Mouse (Mus musculus): ENCODE measurements around the gene Stox2. TPM values are rescaled to one million over a fixed set of nuclear protein-coding genes. Genes with fewer than 3 reads are reported as not detected.
A peak's percentile ranks its signal among the peaks of the same experiment; 100 is the strongest.

Stox2 gene
- total and polyA plus RNA-seq, 2 experiments from 2014 or later = 42.8 to 125 TPM

DNA sequence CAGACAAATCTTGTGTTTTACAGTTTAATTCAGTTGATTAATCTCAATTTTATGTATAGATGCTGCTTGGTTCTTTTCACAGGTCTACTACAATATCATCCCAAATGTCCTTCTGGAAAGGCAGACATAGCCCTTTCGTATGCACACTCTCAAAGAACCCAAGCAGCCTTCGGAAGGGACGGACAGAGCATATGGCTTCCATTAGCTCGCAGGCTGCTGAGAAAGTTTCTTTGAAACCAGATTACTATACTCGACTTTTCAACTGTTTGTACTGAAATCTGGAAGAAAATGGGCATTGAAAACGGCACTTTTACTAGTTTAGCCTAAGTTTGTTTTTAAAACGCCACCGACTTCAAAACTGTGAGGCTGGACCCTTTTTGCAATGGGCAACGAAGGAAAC lies 234.9 kb downstream of the Stox2 start:
- H3K4me3 ChIP-seq (ENCODE audit: low read depth, low read length) = no peak overlapping the region
- 79% methylated on average over 9 of the region's 9 CpGs for WGBS
- no peak overlapping the region for H3K27ac ChIP-seq (ENCODE audit: low read depth, low read length)
- ATAC-seq (ENCODE audit: low FRiP score) (no peak), DNase-seq (ENCODE audit: low spot score) (no peak)
- H3K36me3 ChIP-seq (ENCODE audit: insufficient read depth, low read length) = no peaks in the 10 kb centered on the region
- H3K4me2 ChIP-seq (ENCODE audit: low read depth, low read length, poor library complexity, severe bottlenecking) = no peak overlapping the region
- H3K9me3 ChIP-seq (ENCODE audit: low read length) = no peaks in the 10 kb centered on the region
- no peak for TF ChIP-seq CTCF (IDR thresholded peaks at IDR 0.05)
- H3K9ac ChIP-seq (replicated peaks; ENCODE audit: low read length, poor library complexity, severe bottlenecking) = no peak overlapping the region
- no peaks in the 10 kb centered on the region for H3K27me3 ChIP-seq (ENCODE audit: insufficient read depth, low read length)
- no peaks in the 10 kb centered on the region; the same call in 1 of the 2 replicates for H3K4me1 ChIP-seq (ENCODE audit: insufficient read depth, low read length)

DNA sequence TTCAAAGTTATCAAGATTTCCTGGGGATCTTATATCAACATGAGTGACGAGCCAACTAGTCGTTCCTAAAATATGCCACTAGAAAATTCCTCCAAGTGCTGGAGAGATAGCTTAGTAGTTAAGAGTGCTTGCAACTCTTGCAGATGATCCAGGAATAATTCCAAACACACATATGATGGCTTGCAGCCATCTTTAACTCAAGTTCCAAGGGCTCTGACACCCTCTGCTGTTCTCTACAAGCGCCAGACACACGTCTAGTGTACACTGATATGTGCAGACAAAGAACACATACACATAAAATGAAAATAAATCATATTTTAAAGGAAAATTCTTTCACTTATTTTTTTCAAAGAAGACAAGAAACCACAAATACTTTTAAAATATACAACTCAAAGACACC lies 237.9 kb downstream of the Stox2 start:
- TF ChIP-seq CTCF (IDR thresholded peaks at IDR 0.05) = no peak
- no peaks in the 10 kb centered on the region for H3K9me3 ChIP-seq (ENCODE audit: low read length)
- H3K9ac ChIP-seq (replicated peaks; ENCODE audit: low read length, poor library complexity, severe bottlenecking) = no peak overlapping the region
- ATAC-seq (ENCODE audit: low FRiP score) (no peak), DNase-seq (ENCODE audit: low spot score) (no peak)
- H3K27ac ChIP-seq (ENCODE audit: low read depth, low read length) = no peak overlapping the region
- 90% methylated on average over 4 of the region's 4 CpGs for WGBS
- H3K4me2 ChIP-seq (ENCODE audit: low read depth, low read length, poor library complexity, severe bottlenecking) = no peak overlapping the region
- H3K4me3 ChIP-seq (ENCODE audit: low read depth, low read length) = no peak overlapping the region
- H3K36me3 ChIP-seq (ENCODE audit: insufficient read depth, low read length) = no peaks in the 10 kb centered on the region
- no peaks in the 10 kb centered on the region for H3K27me3 ChIP-seq (ENCODE audit: insufficient read depth, low read length)
- H3K4me1 ChIP-seq (ENCODE audit: insufficient read depth, low read length) = no peaks in the 10 kb centered on the region

DNA sequence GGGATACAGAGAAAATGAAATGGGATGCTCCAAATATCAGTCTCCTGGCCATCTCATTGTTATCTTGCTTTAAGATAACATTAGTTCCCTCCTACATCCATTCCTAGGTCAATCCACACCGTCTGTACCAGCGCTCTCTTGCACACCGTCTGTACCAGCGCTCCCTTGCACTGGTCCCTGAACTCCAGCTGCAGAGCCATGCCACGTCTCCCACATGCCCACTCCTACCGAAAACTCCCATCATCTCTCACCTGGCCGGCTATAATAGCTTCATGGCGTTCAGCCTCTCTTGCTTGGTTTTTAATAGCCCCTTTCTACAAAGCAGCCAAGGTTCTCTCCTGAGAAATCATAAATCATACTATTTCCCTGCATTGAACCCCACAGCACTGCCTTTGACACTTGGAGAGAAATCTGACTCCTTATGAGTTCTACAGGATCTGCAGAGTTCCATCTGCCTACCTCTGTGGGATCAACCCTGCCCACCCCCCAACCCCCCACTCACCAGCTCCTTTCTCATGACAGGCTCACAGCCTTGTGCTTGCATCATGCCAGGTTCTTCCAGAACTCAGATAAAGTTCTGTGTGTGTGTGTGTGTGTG lies 239.4 kb downstream of the Stox2 start:
- Histone ChIP-seq H3K36me3 (ENCODE audit: insufficient read depth, low read length) (no peaks in the 10 kb centered on the region), H3K4me1 (ENCODE audit: insufficient read depth, low read length) (no peaks in the 10 kb centered on the region), H3K4me2 (ENCODE audit: low read depth, low read length, poor library complexity, severe bottlenecking) (no peak overlapping the region), H3K9ac (replicated peaks; ENCODE audit: low read length, poor library complexity, severe bottlenecking) (no peak overlapping the region), H3K9me3 (ENCODE audit: low read length) (no peaks in the 10 kb centered on the region), H3K27ac (ENCODE audit: low read depth, low read length) (no peak overlapping the region), H3K27me3 (ENCODE audit: insufficient read depth, low read length) (no peaks in the 10 kb centered on the region), H3K4me3 (ENCODE audit: low read depth, low read length) (no peak overlapping the region)
- ATAC-seq (ENCODE audit: low FRiP score) = no peak
- TF ChIP-seq CTCF (IDR thresholded peaks at IDR 0.05) = no peak
- WGBS = 81% methylated on average over 8 of the region's 8 CpGs
- no peak for DNase-seq (ENCODE audit: low spot score)

DNA sequence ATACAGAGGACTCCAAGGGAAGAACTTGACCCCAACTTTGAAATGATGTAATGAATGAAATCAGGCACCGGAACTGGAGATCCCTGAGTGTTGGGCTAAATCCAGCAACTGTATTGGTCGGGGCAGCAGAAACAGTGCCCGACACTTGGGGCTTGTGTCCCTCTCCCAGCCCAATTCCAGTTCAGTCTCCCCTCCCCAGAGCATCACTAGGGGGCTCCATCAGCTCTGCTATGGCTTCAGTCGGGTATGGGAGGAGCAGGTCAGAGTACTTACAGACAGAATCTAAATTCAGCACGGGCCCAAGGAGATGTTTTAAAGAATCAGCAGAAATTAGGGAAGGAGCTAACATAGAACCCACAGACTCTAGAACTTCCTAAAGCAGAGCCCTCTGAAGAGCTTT lies 240.7 kb downstream of the Stox2 start:
- 87% methylated on average over 5 of the region's 5 CpGs for WGBS
- H3K27ac ChIP-seq (ENCODE audit: low read depth, low read length) = no peak overlapping the region
- no peaks in the 10 kb centered on the region for H3K4me1 ChIP-seq (ENCODE audit: insufficient read depth, low read length)
- H3K4me2 ChIP-seq (ENCODE audit: low read depth, low read length, poor library complexity, severe bottlenecking) = no peak overlapping the region
- no peak overlapping the region for H3K4me3 ChIP-seq (ENCODE audit: low read depth, low read length)
- no peak for ATAC-seq (ENCODE audit: low FRiP score)
- H3K9ac ChIP-seq (replicated peaks; ENCODE audit: low read length, poor library complexity, severe bottlenecking) = no peak overlapping the region
- no peaks in the 10 kb centered on the region for H3K9me3 ChIP-seq (ENCODE audit: low read length)
- no peaks in the 10 kb centered on the region for H3K27me3 ChIP-seq (ENCODE audit: insufficient read depth, low read length)
- peak; percentile 44 for TF ChIP-seq CTCF (IDR thresholded peaks at IDR 0.05)
- peaks cover 7% of the 10 kb centered on the region for H3K36me3 ChIP-seq (ENCODE audit: insufficient read depth, low read length)
- DNase-seq (ENCODE audit: low spot score) = no peak

DNA sequence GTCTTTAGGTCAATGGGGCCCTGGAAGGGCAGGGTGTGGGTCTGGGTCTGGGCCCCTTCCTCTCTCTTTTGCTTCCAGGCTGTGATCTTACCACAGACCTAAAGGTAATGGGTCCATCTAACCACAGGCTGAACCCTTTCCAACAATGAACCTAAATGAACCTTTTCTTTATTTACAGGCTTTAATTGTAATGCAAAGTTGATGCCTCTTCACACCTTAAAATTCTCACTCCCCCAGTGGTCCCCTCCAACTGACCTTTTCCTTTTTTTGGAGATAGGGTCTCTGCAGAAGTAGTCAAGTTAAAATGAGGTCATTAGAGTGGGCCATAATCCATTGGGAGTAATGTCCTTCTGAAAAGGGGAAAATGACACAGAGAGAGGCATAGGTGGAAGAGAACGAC lies 249.8 kb downstream of the Stox2 start:
- Histone ChIP-seq H3K4me3 (ENCODE audit: low read depth, low read length) (no peak overlapping the region), H3K36me3 (ENCODE audit: insufficient read depth, low read length) (peaks cover 39% of the 10 kb centered on the region), H3K4me1 (ENCODE audit: insufficient read depth, low read length) (no peaks in the 10 kb centered on the region), H3K27me3 (ENCODE audit: insufficient read depth, low read length) (no peaks in the 10 kb centered on the region), H3K9me3 (ENCODE audit: low read length) (no peaks in the 10 kb centered on the region), H3K27ac (ENCODE audit: low read depth, low read length) (no peak overlapping the region), H3K4me2 (ENCODE audit: low read depth, low read length, poor library complexity, severe bottlenecking) (no peak overlapping the region), H3K9ac (replicated peaks; ENCODE audit: low read length, poor library complexity, severe bottlenecking) (no peak overlapping the region)
- ATAC-seq (ENCODE audit: low FRiP score) = no peak
- WGBS = 96% methylated on average over 1 of the region's 1 CpGs
- no peak for DNase-seq (ENCODE audit: low spot score)
- TF ChIP-seq CTCF (IDR thresholded peaks at IDR 0.05) = no peak

DNA sequence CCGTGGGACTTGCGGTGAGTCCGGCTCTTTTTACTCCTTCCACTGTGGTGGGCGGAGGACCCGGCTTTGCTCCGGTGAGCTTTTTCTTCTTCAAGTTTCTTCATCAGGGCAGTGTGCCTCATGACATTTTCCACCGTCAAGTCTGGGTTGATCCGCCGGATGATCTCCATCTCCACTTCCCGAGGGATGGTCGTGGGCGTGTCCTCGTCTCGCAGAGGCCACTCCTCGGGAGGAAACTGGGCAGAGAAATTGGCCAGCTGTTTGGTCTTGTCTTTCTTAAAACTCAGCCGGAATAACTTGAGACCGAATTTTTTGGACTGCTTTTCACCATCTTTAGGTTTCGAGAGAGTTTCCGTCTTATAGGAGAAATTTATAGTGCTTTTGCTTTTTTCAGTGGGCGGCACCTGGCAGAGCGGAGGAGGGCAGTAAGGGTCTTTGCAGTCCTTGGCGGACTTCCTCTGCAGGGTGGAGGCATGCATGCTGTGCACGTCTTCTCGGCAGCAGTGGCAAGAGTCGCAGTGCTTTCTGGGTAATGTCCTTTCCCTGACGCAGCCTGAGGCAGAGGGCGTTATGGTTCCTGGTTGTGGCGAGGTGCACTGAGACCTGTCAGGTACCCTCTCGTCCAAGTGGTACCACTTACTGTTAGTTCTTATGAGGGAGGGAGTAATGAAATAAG lies 252.7 kb downstream of the Stox2 start:
- 94% methylated on average over 29 of the region's 29 CpGs for WGBS
- ATAC-seq (ENCODE audit: low FRiP score) (no peak), DNase-seq (ENCODE audit: low spot score) (no peak)
- no peaks in the 10 kb centered on the region for H3K27me3 ChIP-seq (ENCODE audit: insufficient read depth, low read length)
- H3K9ac ChIP-seq (replicated peaks; ENCODE audit: low read length, poor library complexity, severe bottlenecking) = no peak overlapping the region
- H3K4me3 ChIP-seq (ENCODE audit: low read depth, low read length) = no peak overlapping the region
- no peak overlapping the region for H3K4me2 ChIP-seq (ENCODE audit: low read depth, low read length, poor library complexity, severe bottlenecking)
- H3K9me3 ChIP-seq (ENCODE audit: low read length) = no peaks in the 10 kb centered on the region
- TF ChIP-seq CTCF (IDR thresholded peaks at IDR 0.05) = no peak
- H3K27ac ChIP-seq (ENCODE audit: low read depth, low read length) = no peak overlapping the region
- H3K36me3 ChIP-seq (ENCODE audit: insufficient read depth, low read length) = peaks cover 36% of the 10 kb centered on the region
- H3K4me1 ChIP-seq (ENCODE audit: insufficient read depth, low read length) = no peaks in the 10 kb centered on the region
